Mouse (Mus musculus) gastrocnemius, postnatal 14 days (tissue): ENCODE data around the gene Ctsd. TPM values are rescaled to one million over a fixed set of nuclear protein-coding genes. Genes with fewer than 3 reads are reported as not detected.
"Not testable (repeated sequence)": the region's sequence is repeated elsewhere in the genome, so short reads cannot be mapped to it uniquely, and the experiment has no call there.

ENCODE experiments used
- DNase-seq: peaks from one replicate; pipeline ENCODE4 v3.0.0; 2021; ENCODE audit warnings: mixed read lengths
- intact Hi-C: fragments of 180-260 bp; cut with DNase I; formaldehyde crosslinking; loops from one replicate; pipeline ENCODE4 v1.15.1; 2025; ENCODE audit warnings: low total_unique reads
- total RNA-seq, 2 experiments: library from RNA; stranded (reverse); gene quantifications; 2 replicates each; pipeline ENCODE4 v1.2.3; 2021

The Ctsd gene
- total RNA-seq, 2 experiments from 2014 or later, result 268 to 284 TPM

DNA sequence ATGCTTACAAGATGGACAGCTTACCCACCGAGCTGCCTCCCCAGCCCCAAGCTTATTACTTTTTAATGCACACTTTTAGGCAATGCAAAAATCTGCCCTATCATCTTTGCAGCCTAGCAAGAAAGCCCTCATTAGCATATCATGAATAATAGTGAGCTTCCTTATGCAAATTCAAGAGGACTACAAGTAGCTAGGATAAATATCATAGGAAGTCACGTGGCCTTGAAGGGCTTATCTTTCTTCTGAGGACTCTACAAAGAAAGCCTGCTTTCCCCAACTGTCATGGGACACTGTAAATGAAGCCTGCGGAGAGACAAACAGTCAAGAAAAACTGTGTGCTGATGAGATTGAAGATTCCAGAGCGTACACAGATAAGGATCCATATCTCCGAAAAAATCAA lies 36.3 kb downstream of the Ctsd start:
- DNase-seq, result no peak
- intact Hi-C loops, result no loop called here

DNA sequence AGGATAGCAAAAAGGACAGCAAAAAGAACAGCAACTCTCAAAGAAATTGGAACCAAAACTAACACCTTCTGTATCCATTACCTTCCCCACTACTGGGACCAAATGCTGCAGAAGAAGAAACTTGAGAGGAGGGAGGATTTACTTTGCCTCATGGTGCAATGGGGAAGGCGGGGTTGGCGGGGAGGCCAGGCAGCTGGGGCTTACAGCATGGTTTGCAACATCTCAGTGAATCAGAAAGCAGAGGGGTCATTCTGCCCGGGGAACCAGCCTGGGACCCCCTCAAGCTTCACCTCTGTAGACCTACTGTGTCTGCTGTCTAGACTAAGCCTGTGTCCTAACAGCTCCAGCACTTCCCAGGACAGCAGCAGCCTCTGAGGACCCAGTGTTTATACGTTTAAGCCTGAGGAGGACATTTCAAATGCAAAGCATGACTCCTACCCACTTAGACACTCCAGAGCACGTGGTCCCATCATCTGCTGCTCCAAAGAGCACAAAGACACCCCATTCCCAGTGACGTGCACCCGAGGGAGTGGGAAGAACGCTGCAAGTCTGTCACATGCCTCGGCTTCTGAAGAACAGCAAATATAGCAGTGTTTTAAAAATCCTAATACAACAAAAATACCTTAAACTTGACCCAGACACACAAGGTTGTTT lies 38.4 kb downstream of the Ctsd start:
- DNase-seq, result peak; percentile 72
- intact Hi-C loops, result no loop called here

DNA sequence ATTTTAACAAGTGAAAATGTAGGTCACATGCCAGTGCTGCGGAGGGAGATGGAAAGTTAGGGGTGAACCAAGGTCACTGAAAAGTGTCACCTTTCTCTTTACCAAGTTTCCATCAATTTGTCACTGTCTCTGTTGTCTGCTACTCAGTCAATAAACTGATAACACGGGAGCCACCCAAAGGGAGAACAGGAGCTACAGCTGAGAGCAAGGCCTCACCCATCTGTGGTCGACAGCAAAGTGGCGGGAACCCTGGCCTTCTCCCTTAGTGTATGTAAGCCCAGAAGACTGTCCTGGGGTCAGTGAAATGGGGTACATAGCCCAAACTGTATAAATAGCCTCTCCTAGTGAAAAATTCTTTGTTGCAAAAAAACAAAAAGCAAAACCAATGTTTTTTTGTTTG lies 40.3 kb downstream of the Ctsd start:
- DNase-seq, result no peak
- intact Hi-C loops, result no loop called here

- intact Hi-C loops, result no loop called here
- no peak for DNase-seq
Observed at GRCm38 (mm10) chr7:142342247-142342640, 45.6 kb downstream of the Ctsd start.

DNA sequence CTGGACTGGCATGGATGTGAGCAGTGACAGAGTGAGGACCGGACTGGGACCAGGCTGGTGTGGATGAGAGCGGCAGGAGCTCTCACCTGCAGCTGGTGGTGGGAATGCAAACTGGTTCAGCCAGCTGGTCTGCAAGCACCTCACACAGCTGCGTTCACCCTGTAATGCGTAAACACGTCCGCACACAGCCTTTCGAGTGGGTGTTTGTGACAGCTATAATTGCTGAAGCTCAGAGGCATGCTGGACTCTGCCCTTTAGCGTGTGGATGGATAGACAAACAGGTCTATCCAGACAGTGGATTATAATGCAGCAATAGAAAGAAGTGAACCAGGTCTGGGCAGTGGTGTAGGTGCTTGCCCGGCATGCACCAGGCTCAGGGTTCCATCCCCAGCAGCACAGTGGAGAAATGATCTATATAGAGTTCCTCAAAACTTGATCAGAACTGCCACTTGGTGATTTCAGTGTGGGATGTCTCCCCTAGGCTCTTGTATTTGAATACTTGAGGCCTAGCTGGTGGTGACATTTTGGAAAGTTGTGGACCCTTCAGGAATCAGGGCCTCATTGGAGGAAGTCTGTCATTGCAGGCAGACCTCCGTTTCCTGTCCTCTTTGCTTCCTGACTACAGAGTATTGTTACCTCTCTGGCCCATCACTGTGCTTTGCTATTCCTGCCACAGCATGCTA lies 46.1 kb downstream of the Ctsd start:
- intact Hi-C loops, result no loop called here
- no peak for DNase-seq

GRCm38 (mm10) chr7:142340269-142340970 lies 47.4 kb downstream of the Ctsd start:
- DNase-seq, result no peak
- intact Hi-C loops, result no loop called here

DNA sequence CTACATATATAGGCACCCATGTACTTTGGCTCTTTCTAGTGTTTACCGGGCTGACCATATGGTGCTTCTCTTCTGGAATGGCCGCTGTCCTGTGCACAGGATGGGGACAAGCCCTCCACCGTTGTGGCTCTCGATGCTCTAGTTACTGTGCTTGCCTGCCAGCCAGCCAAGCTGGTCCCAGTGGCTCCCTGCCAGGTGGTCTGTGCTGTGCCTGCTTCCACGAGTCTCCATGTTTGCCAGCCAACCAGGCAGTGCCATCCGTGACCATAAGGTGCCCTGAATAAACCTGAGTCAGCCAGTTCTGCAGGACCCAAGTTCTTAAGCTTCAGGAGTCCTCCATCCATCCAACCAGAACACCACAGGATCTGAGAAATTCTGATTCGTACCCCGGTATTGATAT lies 52.7 kb downstream of the Ctsd start:
- DNase-seq, result peak; percentile 26
- intact Hi-C loops, result loop anchor here (5.0 to 10.0 kb wide), 2 partner anchors 92 to 340 kb away; no protein-coding TSS in a partner anchor

DNA sequence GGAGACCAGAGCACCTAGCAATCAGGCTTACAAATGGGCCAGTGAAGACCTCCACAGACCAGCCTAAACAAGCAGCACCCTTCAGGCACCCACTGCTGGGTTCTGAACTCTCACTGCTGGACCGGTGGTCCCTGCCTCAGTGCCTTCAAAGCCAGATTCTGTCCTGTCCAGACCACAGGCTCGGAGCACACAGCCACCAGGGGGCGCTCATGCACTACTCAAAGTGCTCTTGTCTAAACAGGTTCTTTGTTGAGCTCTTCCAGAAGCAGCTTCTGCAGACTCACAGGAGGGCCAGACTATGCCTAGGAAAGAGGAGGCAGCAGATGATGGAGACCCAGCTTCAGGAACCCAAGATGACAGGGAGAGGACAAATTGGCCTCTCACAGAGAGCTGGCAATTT lies 53.6 kb downstream of the Ctsd start:
- intact Hi-C loops, result loop anchor here (10.0 kb wide), 1 partner anchor 341 kb away; no protein-coding TSS in a partner anchor
- peak; percentile 88 for DNase-seq

- not testable (repeated sequence) for DNase-seq
- intact Hi-C loops, result loop anchor here (10.0 kb wide), 1 partner anchor 342 kb away; no protein-coding TSS in a partner anchor
Observed at GRCm38 (mm10) chr7:142332741-142333140, 55.1 kb downstream of the Ctsd start.

DNA sequence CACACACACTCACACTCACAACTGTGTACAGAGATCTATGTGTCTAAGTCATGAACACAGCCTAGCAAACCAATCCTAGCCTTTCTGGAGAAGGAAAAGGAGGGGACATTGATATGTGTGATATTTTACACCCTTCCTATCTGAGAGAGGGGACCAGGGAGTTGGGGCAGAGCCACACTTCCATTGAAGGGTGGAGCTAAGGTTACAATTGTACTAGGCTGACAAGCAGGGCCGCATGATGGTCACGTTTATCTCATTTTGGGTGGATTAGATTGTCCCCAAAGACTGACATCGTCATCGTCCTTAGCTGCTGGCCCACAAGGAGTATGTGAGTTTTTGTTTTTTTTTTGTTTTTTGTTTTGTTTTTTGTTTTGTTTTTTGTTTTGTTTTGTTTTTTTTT lies 56.6 kb downstream of the Ctsd start:
- DNase-seq, result no peak
- intact Hi-C loops, result loop anchor here (10.0 kb wide), 1 partner anchor 344 kb away; no protein-coding TSS in a partner anchor

- peak; percentile 50 for DNase-seq
- intact Hi-C loops, result loop anchor here (10.0 kb wide), 1 partner anchor 345 kb away; no protein-coding TSS in a partner anchor
Observed at GRCm38 (mm10) chr7:142330271-142330724, 57.5 kb downstream of the Ctsd start.

GRCm38 (mm10) chr7:142328507-142328906 lies 59.3 kb downstream of the Ctsd start:
- DNase-seq, result no peak
- intact Hi-C loops, result no loop called here

DNA sequence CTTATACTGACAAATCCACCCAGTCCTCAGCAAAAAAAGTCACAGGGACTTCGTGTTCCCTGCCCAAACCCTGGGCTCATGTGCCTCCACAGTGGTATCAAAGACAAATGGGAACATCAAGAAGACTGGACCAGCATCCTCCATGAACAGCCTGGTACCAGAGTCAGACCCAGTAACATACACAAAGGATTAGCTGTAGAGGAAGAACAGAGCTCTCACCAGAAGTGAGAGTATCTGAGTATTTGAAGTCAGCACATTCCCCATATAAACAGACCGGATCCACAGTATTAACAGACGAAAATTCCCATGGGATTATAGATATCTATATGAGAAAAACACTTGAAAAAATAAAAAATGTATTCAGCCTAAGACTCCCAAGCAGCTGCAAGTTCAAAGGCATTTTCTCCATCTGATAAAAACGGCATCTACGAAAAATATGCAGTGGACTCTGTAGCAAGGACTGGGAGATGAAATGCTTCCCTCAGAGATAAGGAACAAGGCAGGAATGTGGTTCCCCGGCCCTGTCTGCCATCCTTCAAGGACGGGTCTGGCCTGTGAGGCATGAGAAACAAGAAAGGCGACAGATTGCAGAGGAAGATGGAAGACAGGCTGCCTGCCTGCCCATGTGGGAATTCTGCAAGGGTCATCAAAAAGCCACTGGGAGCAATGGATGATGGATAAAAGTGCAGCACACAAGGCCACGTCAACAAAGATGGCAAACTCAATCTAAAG lies 61.0 kb downstream of the Ctsd start:
- DNase-seq, result no peak

More for the DNA sequence above, 61.0 kb downstream of the Ctsd start:
- intact Hi-C loops, result no loop called here

Other genes with a start within 250 kb of the Ctsd start
- not detected for gene Gm45337, start 243.4 kb downstream of the Ctsd start, total RNA-seq
- not detected for gene Gm29735, start 230.9 kb downstream of the Ctsd start, total RNA-seq
- not detected for gene Gm4553, start 222.3 kb downstream of the Ctsd start, total RNA-seq
- not detected for gene Krtap5-2, start 212.0 kb downstream of the Ctsd start, total RNA-seq
- not detected for gene Gm10153, start 197.6 kb downstream of the Ctsd start, total RNA-seq
- not detected for gene Krtap5-3, start 186.7 kb downstream of the Ctsd start, total RNA-seq
- gene Gm7579, start 176.2 kb downstream of the Ctsd start, total RNA-seq, result not detected
- gene Krtap5-5, start 158.1 kb downstream of the Ctsd start, total RNA-seq, result not detected
- gene Gm40460, start 147.0 kb downstream of the Ctsd start, total RNA-seq, result not detected
- gene Gm2431, start 129.7 kb downstream of the Ctsd start, total RNA-seq, result not detected
- gene Gm4559, start 113.7 kb downstream of the Ctsd start, total RNA-seq, result not detected
- not detected for gene Krtap5-1, start 90.9 kb downstream of the Ctsd start, total RNA-seq
- not detected for gene Krtap5-4, start 84.5 kb downstream of the Ctsd start, total RNA-seq
- gene Ifitm10, start 14.3 kb downstream of the Ctsd start, total RNA-seq, result 1 to 10 TPM; 6.7 to 8.4 TPM
- gene Gm49369, start 5.4 kb downstream of the Ctsd start, total RNA-seq, result 1 to 10 TPM; 1.0 to 4.1 TPM
- gene Syt8, start 46.8 kb upstream of the Ctsd start, total RNA-seq, result not detected
- over 10,000 TPM; 14,029 to 14,677 TPM for gene Tnni2, start 53.8 kb upstream of the Ctsd start, total RNA-seq
- 10 to 100 TPM; 22.2 to 35.0 TPM for gene Lsp1, start 72.8 kb upstream of the Ctsd start, total RNA-seq
- over 10,000 TPM; 22,199 to 23,470 TPM for gene Tnnt3, start 110.8 kb upstream of the Ctsd start, total RNA-seq
- gene Mrpl23, start 144.6 kb upstream of the Ctsd start, total RNA-seq, result 1 to 10 TPM; 5.0 to 5.2 TPM